Mouse (Mus musculus) cerebellum, adult 2 months (tissue): ENCODE measurements at regions not wholly inside any gene's neighbourhood (a gene's known extent, or its start where the extent isn't known, plus 50 kb on each side); places are given as distances from the start of the nearest gene placed in this dataset.

Experiments used
- DNase-seq, 2 experiments: peaks; one replicate each; pipeline ENCODE4 v3.0.0; 2021
- H3K27ac ChIP-seq: fragments of 200-500 bp; 2 replicates; pipeline ENCODE4 v1.5.1; 2012; ENCODE audit warnings: low read length, control low read depth, inconsistent platforms; ENCODE audit not compliant: insufficient read depth
- H3K27me3 ChIP-seq: fragments of 200-500 bp; 2 replicates; pipeline ENCODE4 v1.6.1; 2012; ENCODE audit warnings: inconsistent platforms, mild to moderate bottlenecking, low read length, moderate library complexity; ENCODE audit not compliant: control insufficient read depth, insufficient read depth
- H3K4me1 ChIP-seq: fragments of 200-500 bp; 2 replicates; pipeline ENCODE4 v1.6.1; 2011; ENCODE audit warnings: low read length; ENCODE audit not compliant: control insufficient read depth, insufficient read depth
- H3K4me3 ChIP-seq: fragments of 200-500 bp; replicated peaks from 2 replicates; pipeline ENCODE3; 2011; ENCODE audit warnings: mild to moderate bottlenecking, low read depth, low read length, control low read depth; ENCODE audit not compliant: insufficient read depth
- CTCF ChIP-seq: fragments of 200-500 bp; IDR thresholded peaks from 2 replicates; pipeline ENCODE4 v1.5.1; 2011; ENCODE audit warnings: low read depth, mild to moderate bottlenecking, control low read depth, low read length, moderate library complexity, borderline replicate concordance; ENCODE audit not compliant: insufficient read depth
- POLR2A ChIP-seq: fragments of 200-500 bp; IDR thresholded peaks from 2 replicates; pipeline ENCODE4 v1.6.1; 2011; ENCODE audit warnings: low read length, control low read depth, borderline replicate concordance; ENCODE audit not compliant: insufficient read depth
- WGBS: fragments of 180-500 bp; shearing (Covaris S2); methylation state at CpG from one replicate; pipeline ENCODE4 v1.1.7; 2018; 5-methylcytosine and 5-hydroxymethylcytosine counted together

DNA sequence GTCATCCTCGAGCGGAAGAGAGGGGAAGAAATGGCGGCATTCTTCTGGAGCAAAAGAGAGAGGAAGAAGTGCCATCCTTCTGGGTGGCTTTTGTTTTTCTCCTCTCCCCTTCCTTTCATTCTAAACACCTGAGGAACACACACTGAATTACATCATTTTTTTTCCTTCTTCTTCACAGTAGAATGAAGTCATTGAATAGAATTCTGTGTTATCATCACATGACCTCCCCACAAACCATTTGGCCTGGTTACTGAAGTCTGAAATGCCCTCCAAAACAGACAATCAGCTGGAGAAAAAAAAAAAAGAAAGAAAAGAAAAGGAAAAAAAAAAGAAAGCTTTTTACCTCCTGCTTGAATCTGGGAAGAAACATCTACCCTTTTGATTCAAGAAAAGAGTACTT, 406.6 kb downstream of the Efnb2 start:
- no peak overlapping the region for H3K4me3 ChIP-seq
- no peaks in the 10 kb centered on the region for H3K27me3 ChIP-seq
- WGBS, result 89% methylated on average over 3 of the region's 3 CpGs
- no peak for TF ChIP-seq POLR2A
- TF ChIP-seq CTCF, result no peak
- no peaks in the 10 kb centered on the region for H3K4me1 ChIP-seq
- H3K27ac ChIP-seq, result no peak overlapping the region
- DNase-seq, result no peak

GRCm38 (mm10) chr8:8244599-8244998, 416.4 kb downstream of the Efnb2 start:
- no peaks in the 10 kb centered on the region for H3K27me3 ChIP-seq
- WGBS, result 98% methylated on average over 1 of the region's 1 CpGs
- no peak for DNase-seq
- no peak overlapping the region for H3K27ac ChIP-seq
- H3K4me1 ChIP-seq, result no peaks in the 10 kb centered on the region
- TF ChIP-seq POLR2A, result no peak
- H3K4me3 ChIP-seq, result no peak overlapping the region

GRCm38 (mm10) chr8:8241755-8242501, 419.1 kb downstream of the Efnb2 start:
- TF ChIP-seq POLR2A (no peak), CTCF (no peak)
- H3K27ac ChIP-seq, result no peak overlapping the region
- H3K27me3 ChIP-seq, result no peaks in the 10 kb centered on the region
- no peak for DNase-seq
- H3K4me3 ChIP-seq, result no peak overlapping the region
- 67% methylated on average over 3 of the region's 3 CpGs for WGBS
- no peaks in the 10 kb centered on the region for H3K4me1 ChIP-seq

GRCm38 (mm10) chr8:8241051-8241688, 419.9 kb downstream of the Efnb2 start:
- WGBS, result 84% methylated on average over 9 of the region's 9 CpGs
- no peak for DNase-seq
- Histone ChIP-seq H3K4me1 (no peaks in the 10 kb centered on the region), H3K27ac (no peak overlapping the region), H3K4me3 (no peak overlapping the region), H3K27me3 (no peaks in the 10 kb centered on the region)
- TF ChIP-seq CTCF, result no peak
- no peak for TF ChIP-seq POLR2A

DNA sequence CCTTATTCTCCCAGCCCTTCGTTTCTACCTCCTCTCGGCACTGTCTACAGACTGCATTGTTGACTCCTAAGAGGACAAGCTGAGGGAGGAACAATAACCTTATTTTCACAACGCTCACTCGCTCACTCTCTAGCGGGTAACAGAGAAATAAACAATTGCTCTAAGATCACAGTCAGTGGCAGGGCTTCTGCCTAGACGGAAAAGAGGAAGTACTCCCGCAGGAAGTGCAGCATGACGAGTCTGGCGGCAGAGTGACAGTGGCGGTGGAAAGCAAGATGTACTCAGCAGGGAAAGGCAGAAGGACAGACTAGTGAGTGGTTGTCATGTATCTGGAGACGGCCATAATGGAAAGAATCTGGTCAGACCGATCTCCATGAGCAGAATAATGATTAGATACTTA, 421.6 kb downstream of the Efnb2 start:
- DNase-seq, result no peak
- H3K27me3 ChIP-seq, result no peaks in the 10 kb centered on the region
- no peak overlapping the region for H3K4me3 ChIP-seq
- H3K27ac ChIP-seq, result no peak overlapping the region
- H3K4me1 ChIP-seq, result no peaks in the 10 kb centered on the region
- WGBS, result 31% methylated on average over 12 of the region's 12 CpGs
- TF ChIP-seq POLR2A (no peak), CTCF (no peak)

- DNase-seq, result no peak
- Histone ChIP-seq H3K4me3 (no peak overlapping the region), H3K27ac (no peak overlapping the region), H3K27me3 (no peaks in the 10 kb centered on the region), H3K4me1 (no peaks in the 10 kb centered on the region; the same call in 1 of the 2 replicates)
- 96% methylated on average over 6 of the region's 6 CpGs for WGBS
- TF ChIP-seq POLR2A (no peak), CTCF (no peak)
Observed at GRCm38 (mm10) chr8:8238051-8238450, 423.0 kb downstream of the Efnb2 start.

- H3K4me3 ChIP-seq, result no peak overlapping the region
- no peaks in the 10 kb centered on the region for H3K27me3 ChIP-seq
- DNase-seq, result peak; percentile 39 to 67
- 12% methylated on average over 3 of the region's 3 CpGs for WGBS
- H3K27ac ChIP-seq, result no peak overlapping the region
- H3K4me1 ChIP-seq, result peaks cover 5% of the 10 kb centered on the region
- no peak for TF ChIP-seq POLR2A
- no peak for TF ChIP-seq CTCF
Observed at GRCm38 (mm10) chr8:8233616-8234015, 427.4 kb downstream of the Efnb2 start.

DNA sequence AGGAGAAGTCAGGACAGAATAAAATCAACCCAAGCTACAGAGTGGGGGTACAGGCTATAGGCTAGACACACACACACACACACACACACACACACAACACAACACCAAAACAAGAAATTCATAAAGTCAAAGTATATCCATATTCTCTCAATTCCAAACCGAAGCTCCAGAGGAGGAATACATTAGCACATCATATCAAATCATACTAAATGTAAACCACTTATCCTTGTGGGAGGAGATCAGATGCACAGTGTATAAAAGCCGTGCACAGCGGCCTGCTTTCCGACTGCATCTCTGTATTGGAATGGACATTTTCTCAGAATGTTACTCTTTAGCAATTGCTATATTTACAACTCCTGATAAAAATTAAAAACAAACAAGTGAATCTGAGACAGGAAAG, 427.9 kb downstream of the Efnb2 start:
- Histone ChIP-seq H3K27me3 (no peaks in the 10 kb centered on the region), H3K27ac (no peak overlapping the region), H3K4me3 (no peak overlapping the region), H3K4me1 (peaks cover 5% of the 10 kb centered on the region)
- 97% methylated on average over 4 of the region's 4 CpGs for WGBS
- TF ChIP-seq CTCF (no peak), POLR2A (no peak)
- no peak for DNase-seq
